Mouse (Mus musculus) cerebellum, adult 11 months (tissue): ENCODE results near the gene Ereg.

Experiments used
- DNase-seq: peaks from one replicate; pipeline ENCODE4 v3.0.0; 2022

The Ereg gene

GRCm38 (mm10) chr5:91113967-91114366 lies 39.5 kb downstream of the Ereg start:
- DNase-seq, result no peak

DNA sequence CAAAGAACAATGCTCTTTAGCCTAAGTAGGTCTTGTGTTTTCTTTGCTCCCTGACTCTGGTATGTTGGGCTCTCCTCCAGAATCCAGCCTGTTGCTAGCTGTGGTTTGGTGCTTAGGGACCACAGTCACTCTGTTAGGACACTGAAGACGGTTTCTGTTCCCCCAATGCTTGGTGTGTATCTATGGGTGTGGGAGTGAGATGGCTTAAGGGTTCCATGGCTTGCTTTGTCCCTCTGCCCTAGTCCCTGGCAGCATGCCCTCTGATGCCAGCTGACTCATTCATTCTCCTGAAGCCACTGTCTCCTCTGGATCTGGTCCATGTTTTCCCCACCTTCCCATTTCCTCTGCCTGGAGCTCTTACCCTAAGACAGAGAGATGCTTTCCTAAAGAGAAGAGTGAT lies 40.2 kb downstream of the Ereg start:
- DNase-seq, result no peak

DNA sequence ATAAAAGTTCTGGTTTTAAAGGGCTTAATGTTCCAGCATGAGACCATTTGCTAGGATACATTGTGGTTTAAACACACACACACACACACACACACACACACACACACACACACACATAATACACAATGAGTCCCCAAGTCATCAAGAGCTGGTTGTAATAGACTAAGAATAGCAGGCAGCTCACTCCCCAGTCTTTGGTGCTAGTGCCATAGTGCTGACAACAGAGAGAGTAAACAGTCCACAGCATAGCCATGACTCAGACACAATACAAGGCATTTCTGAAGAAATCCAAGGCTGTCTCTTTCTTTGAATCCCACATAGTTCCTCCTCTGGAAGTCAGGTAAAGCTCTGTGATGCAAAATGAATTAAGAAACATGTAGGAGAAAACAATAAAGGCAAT lies 44.2 kb downstream of the Ereg start:
- no peak for DNase-seq

GRCm38 (mm10) chr5:91123404-91123803 lies 49.0 kb downstream of the Ereg start:
- DNase-seq, result no peak

GRCm38 (mm10) chr5:91124140-91124539 lies 49.7 kb downstream of the Ereg start:
- no peak for DNase-seq

GRCm38 (mm10) chr5:91126623-91127022 lies 52.2 kb downstream of the Ereg start:
- no peak for DNase-seq

- no peak for DNase-seq
Observed at GRCm38 (mm10) chr5:91134961-91135360, 60.5 kb downstream of the Ereg start.

- DNase-seq, result no peak
Observed at GRCm38 (mm10) chr5:91138970-91139369, 64.5 kb downstream of the Ereg start.

DNA sequence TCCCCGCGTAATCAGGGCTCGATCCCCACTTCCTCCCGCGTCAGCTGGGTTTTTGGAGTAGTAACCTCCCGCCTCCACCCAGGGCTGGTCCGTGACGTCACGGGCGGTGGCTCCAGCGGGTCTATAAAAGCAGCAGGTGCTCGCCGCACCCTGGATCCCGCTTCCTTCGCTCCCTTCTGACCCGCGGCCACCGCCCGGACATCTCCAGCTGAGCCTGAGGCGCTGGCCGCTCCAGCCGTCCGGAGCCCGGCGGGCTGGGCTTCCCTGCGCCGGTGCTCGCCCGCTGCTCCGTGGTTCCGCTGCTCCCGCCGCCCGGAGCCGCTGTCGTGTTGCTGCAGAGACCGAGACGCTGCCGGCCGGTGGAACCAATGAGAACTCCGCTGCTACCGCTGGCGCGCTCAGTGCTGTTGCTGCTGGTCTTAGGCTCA lies 65.0 kb downstream of the Ereg start, which contains the start of gene Areg:
Gene Areg (plus strand): TSS at position 154 of the 428 bp plus-strand sequence.
- DNase-seq, result no peak

DNA sequence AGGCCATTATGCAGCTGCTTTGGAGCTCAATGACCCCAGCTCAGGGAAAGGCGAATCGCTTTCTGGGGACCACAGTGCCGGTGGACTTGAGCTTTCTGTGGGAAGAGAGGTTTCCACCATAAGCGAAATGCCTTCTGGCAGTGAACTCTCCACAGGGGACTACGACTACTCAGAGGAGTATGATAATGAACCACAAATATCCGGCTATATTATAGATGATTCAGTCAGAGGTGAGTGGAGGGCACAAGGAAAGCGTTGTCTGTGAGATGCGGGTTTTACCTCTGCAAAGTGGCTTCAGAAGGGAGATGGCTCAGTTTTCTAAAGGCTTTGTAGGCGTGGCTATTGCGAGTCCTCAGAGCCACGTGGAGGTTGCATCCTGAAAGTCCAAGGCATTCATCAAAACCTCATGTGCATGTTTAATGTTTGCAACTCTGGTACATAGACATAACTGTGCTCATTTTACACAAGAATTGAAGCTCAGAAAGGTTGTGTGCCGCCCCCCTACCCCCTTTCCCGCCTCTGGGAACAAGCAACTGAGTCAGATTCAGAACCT lies 66.5 kb downstream of the Ereg start:
- no peak for DNase-seq
